Mouse (Mus musculus) left cerebral cortex, adult 6 months (tissue): ENCODE measurements around the gene Cenpe. TPM values are rescaled to one million over a fixed set of nuclear protein-coding genes. Genes with fewer than 3 reads are reported as not detected.

Experiments
- long read RNA-seq, 2 experiments: library from polyadenylated mRNA; unstranded; transcript quantifications; one replicate each; pipeline ENCODE4 v2.0.0; 2019 to 2020
- polyA plus RNA-seq: library from polyadenylated mRNA; unstranded; fragments of <200 nt; fragmentation: Nextera tagmentation; gene quantifications from 2 replicates; pipeline ENCODE4 v1.2.3, GENCODE M21; 2021

The Cenpe gene
- 0.20 and 0.21 TPM in 2 replicates for polyA plus RNA-seq
- long read RNA-seq, experiment 1, partial matches to known transcripts = 2 of 2 reads
- long read RNA-seq, experiment 1, other reads (novel, unspliced or antisense) = 0 of 2 reads
- long read RNA-seq, experiment 2, partial matches to known transcripts = 4 of 4 reads
- long read RNA-seq, experiment 2, other reads (novel, unspliced or antisense) = 0 of 4 reads

DNA sequence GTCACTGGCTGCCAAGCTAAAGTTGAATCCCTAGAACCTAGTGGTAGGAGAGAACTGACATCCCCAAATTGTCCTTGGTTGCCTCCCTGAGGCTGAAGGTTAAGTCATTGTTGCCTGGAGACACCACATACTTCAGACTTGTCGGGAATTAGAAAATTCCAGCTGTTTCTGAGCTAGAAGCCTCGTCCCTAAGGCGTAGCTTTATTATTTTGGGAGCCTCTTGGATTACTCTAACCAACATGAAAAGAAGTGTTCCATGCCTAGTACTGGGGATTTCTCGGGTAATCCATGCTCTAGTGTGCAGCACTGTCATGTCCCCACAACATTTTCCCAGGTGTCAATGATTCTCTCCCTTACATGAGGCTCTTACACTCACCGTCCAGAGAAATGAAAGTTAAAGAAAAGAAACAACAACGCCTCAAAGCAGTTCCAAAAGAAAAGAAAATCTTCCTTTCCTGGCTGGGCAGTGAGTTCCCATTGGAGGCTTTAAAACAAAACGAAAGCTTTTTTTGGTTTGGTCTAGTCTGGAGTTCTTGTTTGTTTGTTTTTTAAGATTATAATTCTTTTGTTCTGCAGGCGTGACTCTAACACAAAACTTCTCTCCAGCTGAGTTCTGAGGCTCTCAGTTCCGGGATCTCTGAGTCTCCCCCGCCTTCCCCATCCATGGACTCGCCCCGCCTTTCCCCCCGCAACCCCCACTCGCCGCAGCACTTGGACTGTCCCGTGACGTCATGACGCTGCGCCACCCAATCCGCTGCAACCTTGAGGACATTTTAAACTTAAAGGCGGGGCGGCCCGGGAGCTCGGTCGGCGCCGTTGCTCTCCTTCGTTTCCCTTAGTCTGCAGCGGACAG lies at the start of gene Cenpe:
TSS of gene Cenpe (plus strand) at position 733 of the 853 bp plus-strand sequence.

DNA sequence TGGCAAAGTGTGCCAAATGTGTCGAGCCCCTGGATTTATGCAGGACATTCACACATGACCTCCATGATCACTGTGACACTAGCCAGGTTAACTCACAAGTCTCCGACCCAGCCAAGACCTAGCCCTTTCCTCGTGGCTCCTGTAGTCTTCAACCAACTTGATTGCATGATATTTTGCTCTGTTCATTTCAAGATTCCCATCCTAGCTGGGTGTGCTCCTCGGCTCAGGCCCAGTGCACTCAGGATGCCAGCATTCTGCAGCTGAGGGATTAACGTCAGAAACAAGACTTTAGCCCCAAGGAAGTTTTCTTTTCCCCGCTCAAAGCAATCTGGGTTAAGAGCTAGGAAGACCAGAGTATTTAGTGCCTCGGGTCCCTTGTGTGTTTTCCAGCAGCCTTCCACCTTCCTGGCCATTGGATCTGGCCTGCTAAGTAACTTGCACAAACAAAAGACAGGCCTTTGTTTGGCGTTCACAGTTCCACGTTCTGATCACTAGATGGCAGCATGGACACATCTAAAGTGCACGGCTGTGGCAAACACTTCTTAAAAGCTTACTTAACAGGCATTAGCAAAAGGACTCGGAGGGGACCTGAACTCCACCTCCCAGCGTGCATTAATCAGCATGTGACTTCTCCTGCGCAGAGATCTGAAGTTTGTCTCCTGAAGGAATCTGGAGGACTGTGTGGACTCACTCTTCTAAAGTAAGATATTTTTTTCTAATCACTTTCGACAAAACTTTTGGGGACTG lies 68.5 kb downstream of the Cenpe start, which contains the start of gene Bdh2:
TSS of gene Bdh2 (plus strand) at position 553 of the 747 bp plus-strand sequence.

DNA sequence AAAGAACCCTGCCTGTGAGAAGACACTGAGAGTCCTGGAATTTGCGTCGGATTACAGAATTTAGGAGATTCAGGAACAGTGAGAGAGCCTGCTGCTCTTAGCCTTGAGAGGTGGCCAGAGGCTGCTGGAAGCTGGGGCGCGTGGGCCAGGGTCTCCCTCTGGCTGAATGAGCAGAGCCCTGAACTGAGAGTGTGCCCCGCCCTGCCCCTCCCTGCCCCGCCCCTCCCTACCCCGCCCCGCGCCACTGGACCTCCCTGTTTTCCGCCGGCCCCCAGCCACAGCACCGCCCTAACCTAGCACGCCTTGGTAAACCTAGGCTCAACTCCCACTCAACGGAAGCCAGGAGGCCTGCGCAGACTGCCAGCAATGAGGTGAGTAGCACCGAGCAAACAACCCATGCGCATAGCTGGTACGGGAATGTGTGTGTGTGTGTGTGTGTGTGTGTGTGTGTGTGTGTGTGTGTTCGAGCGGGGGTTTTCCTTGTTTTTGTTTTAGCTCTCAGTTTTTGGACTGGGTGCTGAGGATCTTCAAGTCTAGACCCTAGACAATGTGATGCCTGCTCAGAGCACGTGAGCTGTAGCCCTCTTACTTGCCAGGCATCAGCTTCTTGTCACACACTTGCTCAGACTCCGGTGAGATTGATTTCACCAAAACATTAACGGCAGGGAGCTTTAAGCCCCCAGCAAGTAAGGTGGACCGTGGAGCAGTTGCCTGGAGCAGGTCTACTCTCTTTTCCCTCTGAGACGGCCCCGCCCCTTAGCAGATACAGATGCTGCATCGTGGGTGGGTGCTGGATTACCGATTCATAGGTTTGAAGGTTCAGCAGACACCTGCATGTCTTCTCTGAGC lies 95.3 kb downstream of the Cenpe start, which contains the start of gene Slc9b2:
TSS of gene Slc9b2 (plus strand) at position 290 of the 849 bp plus-strand sequence.

Other genes with a start within 250 kb of the Cenpe start
- 3.3 and 5.2 TPM in 2 replicates for gene Bdh2, start 68.7 kb downstream of the Cenpe start, polyA plus RNA-seq
- gene Slc9b2, start 95.2 kb downstream of the Cenpe start, polyA plus RNA-seq = 1.7 and 2.0 TPM in 2 replicates
- 0.14 TPM in 1 of 2 replicates, not detected in the other for gene Slc9b1, start 135.5 kb downstream of the Cenpe start, polyA plus RNA-seq
- 35.9 and 40.8 TPM in 2 replicates for gene Cisd2, start 211.4 kb downstream of the Cenpe start, polyA plus RNA-seq
- 156 and 166 TPM in 2 replicates for gene Ube2d3, start 225.6 kb downstream of the Cenpe start, polyA plus RNA-seq